Mouse (Mus musculus): ENCODE data around the gene Fam124b. TPM values are rescaled to one million over a fixed set of nuclear protein-coding genes. Genes with fewer than 3 reads are reported as not detected.

Fam124b gene
- polyA plus RNA-seq, 1 experiment from 2014 or later = 1.4 TPM

- H3K4me2 ChIP-seq = no peak overlapping the region
- no peaks in the 10 kb centered on the region for H3K4me1 ChIP-seq (replicated peaks)
- no peaks in the 10 kb centered on the region for H3K9me3 ChIP-seq (replicated peaks)
- H3K4me3 ChIP-seq = no peak overlapping the region
- no peaks in the 10 kb centered on the region for H3K27me3 ChIP-seq
- H3K36me3 ChIP-seq = no peaks in the 10 kb centered on the region
- no peak overlapping the region for H3K9ac ChIP-seq
- H3K27ac ChIP-seq = no peak overlapping the region
- no peak for ATAC-seq (replicated peaks; ENCODE audit: insufficient number of reproducible peaks, insufficient read depth, low FRiP score, low read depth)
- WGBS = 72% methylated on average over 5 of the region's 5 CpGs
Measured at GRCm38 (mm10) chr1:80167706-80168105, 50.6 kb downstream of the Fam124b start.

- 65% methylated on average over 4 of the region's 4 CpGs for WGBS
- no peak overlapping the region for H3K4me3 ChIP-seq
- ATAC-seq (replicated peaks; ENCODE audit: insufficient number of reproducible peaks, insufficient read depth, low FRiP score, low read depth) = no peak
Measured at GRCm38 (mm10) chr1:80166577-80166976, 51.7 kb downstream of the Fam124b start.

GRCm38 (mm10) chr1:80165391-80165790 lies 52.9 kb downstream of the Fam124b start:
- H3K4me2 ChIP-seq = no peak overlapping the region
- H3K27ac ChIP-seq = no peak overlapping the region
- WGBS = 76% methylated on average over 5 of the region's 5 CpGs
- no peaks in the 10 kb centered on the region for H3K27me3 ChIP-seq
- no peaks in the 10 kb centered on the region for H3K9me3 ChIP-seq (replicated peaks)
- no peaks in the 10 kb centered on the region for H3K36me3 ChIP-seq
- ATAC-seq (replicated peaks; ENCODE audit: insufficient number of reproducible peaks, insufficient read depth, low FRiP score, low read depth) = no peak
- no peak overlapping the region for H3K4me3 ChIP-seq
- H3K9ac ChIP-seq = no peak overlapping the region
- H3K4me1 ChIP-seq (replicated peaks) = no peaks in the 10 kb centered on the region

More at GRCm38 (mm10) chr1:80166577-80166976, 51.7 kb downstream of the Fam124b start:
- H3K4me1 ChIP-seq (replicated peaks) = no peaks in the 10 kb centered on the region
- H3K36me3 ChIP-seq = no peaks in the 10 kb centered on the region
- no peaks in the 10 kb centered on the region for H3K27me3 ChIP-seq
- no peak overlapping the region for H3K27ac ChIP-seq
- no peaks in the 10 kb centered on the region for H3K9me3 ChIP-seq (replicated peaks)
- no peak overlapping the region for H3K9ac ChIP-seq
- no peak overlapping the region for H3K4me2 ChIP-seq

DNA sequence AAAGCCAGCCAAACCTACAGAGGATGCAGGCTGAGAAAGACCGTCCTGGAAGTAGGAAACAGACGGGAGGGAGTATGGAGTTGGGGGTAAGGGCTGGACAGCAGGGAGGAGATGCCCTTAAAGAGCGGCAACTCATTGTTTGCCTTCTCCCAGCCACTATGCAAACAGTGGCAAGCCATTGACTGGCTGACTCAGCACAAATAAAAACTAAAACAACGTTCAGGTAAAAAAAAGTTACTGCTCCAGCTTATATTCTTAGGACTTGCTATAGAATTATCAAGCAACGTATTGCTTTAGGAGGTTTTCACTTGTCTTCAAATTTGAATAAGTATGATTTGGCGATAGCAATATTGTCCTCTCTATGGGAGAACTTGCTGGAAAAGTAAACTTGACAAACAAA lies 55.3 kb downstream of the Fam124b start:
- H3K9ac ChIP-seq = no peak overlapping the region
- 60% methylated on average over 6 of the region's 6 CpGs for WGBS
- no peaks in the 10 kb centered on the region for H3K27me3 ChIP-seq
- no peak overlapping the region for H3K27ac ChIP-seq
- no peaks in the 10 kb centered on the region for H3K4me1 ChIP-seq (replicated peaks)
- no peak overlapping the region for H3K4me3 ChIP-seq
- H3K4me2 ChIP-seq = no peak overlapping the region
- no peak for ATAC-seq (replicated peaks; ENCODE audit: insufficient number of reproducible peaks, insufficient read depth, low FRiP score, low read depth)
- no peaks in the 10 kb centered on the region for H3K36me3 ChIP-seq
- H3K9me3 ChIP-seq (replicated peaks) = no peaks in the 10 kb centered on the region

DNA sequence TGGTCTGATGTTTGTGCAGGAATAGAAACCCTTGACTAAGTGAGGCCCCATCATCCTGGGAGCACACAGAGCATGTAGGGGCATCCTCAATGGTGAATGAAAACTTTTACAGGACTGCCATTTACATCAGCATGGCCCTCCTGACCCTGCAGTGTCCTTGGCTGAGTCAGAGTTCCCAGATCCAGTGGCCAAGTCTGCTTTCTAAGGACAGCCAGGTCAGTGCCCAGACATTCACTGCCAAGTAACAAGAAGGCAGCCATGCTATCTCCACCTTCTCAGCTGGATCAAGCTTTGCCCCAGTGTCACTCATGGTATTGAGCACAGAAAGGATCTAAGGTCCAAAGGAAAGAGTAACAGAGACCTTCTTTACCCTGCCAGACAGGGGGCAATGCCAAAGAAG lies 58.7 kb downstream of the Fam124b start:
- ATAC-seq (replicated peaks; ENCODE audit: insufficient number of reproducible peaks, insufficient read depth, low FRiP score, low read depth) = no peak
- Histone ChIP-seq H3K27me3 (no peaks in the 10 kb centered on the region), H3K9ac (no peak overlapping the region), H3K27ac (no peak overlapping the region), H3K4me3 (no peak overlapping the region), H3K9me3 (replicated peaks) (no peaks in the 10 kb centered on the region), H3K4me2 (no peak overlapping the region), H3K4me1 (replicated peaks) (no peaks in the 10 kb centered on the region), H3K36me3 (no peaks in the 10 kb centered on the region)

GRCm38 (mm10) chr1:80154902-80155301 lies 63.4 kb downstream of the Fam124b start:
- Histone ChIP-seq H3K4me2 (no peak overlapping the region), H3K4me1 (replicated peaks) (no peaks in the 10 kb centered on the region), H3K27ac (no peak overlapping the region), H3K9ac (no peak overlapping the region), H3K4me3 (no peak overlapping the region), H3K27me3 (no peaks in the 10 kb centered on the region), H3K36me3 (no peaks in the 10 kb centered on the region), H3K9me3 (replicated peaks) (no peaks in the 10 kb centered on the region)
- WGBS = 75% methylated on average over 1 of the region's 1 CpGs
- ATAC-seq (replicated peaks; ENCODE audit: insufficient number of reproducible peaks, insufficient read depth, low FRiP score, low read depth) = no peak

DNA sequence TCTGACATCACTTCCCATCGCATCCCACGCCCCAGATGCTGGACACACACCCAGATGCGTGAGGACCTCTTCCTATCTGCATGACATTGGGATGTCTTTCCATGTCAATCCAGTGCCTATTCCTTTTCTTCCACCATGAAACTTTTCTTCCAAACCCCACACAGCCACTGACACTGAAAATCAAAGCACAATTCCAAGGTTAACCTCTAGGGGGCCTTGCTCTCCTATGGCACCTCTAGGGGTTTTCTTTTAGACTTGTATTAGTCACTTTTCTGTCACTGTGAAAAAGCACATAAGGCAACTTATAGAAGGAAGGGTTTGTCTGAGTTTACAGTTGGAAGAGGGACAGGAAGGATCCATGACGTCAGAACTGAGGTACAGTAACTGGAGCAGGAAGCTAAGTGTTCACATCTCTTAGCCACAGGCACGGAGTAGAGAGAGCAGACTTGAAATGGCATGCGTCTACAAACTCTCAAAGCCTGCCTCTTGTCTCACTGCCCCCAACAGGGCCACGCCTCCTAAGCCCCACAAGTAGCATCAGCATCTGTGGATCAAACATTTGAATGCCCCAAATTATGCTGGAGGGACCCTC lies 65.1 kb downstream of the Fam124b start:
- Histone ChIP-seq H3K9me3 (replicated peaks) (no peaks in the 10 kb centered on the region), H3K4me1 (replicated peaks) (no peaks in the 10 kb centered on the region), H3K9ac (no peak overlapping the region), H3K36me3 (no peaks in the 10 kb centered on the region), H3K4me2 (no peak overlapping the region), H3K4me3 (no peak overlapping the region), H3K27me3 (no peaks in the 10 kb centered on the region), H3K27ac (no peak overlapping the region)
- 69% methylated on average over 7 of the region's 7 CpGs for WGBS
- ATAC-seq (replicated peaks; ENCODE audit: insufficient number of reproducible peaks, insufficient read depth, low FRiP score, low read depth) = no peak

GRCm38 (mm10) chr1:80150681-80151080 lies 67.6 kb downstream of the Fam124b start:
- no peak overlapping the region for H3K4me2 ChIP-seq
- ATAC-seq (replicated peaks; ENCODE audit: insufficient number of reproducible peaks, insufficient read depth, low FRiP score, low read depth) = no peak
- no peak overlapping the region for H3K9ac ChIP-seq

More at GRCm38 (mm10) chr1:80150681-80151080, 67.6 kb downstream of the Fam124b start:
- H3K4me1 ChIP-seq (replicated peaks) = no peaks in the 10 kb centered on the region
- no peak overlapping the region for H3K4me3 ChIP-seq
- H3K9me3 ChIP-seq (replicated peaks) = no peaks in the 10 kb centered on the region
- H3K27ac ChIP-seq = no peak overlapping the region
- no peaks in the 10 kb centered on the region for H3K27me3 ChIP-seq
- H3K36me3 ChIP-seq = no peaks in the 10 kb centered on the region

Other genes starting within 250 kb of the Fam124b start
- 21.3 and 22.5 TPM in 2 replicates for gene Cul3, start 122.0 kb upstream of the Fam124b start, polyA plus RNA-seq (2015; fragmentation: Nextera tagmentation; extraction: Ambion mirVana)
- not detected in 2 replicates for gene Gm45261, start 243.0 kb upstream of the Fam124b start, polyA plus RNA-seq (2015; fragmentation: Nextera tagmentation; extraction: Ambion mirVana)

All from heart, embryonic 15.5 days (tissue).